Mouse (Mus musculus) neural tube, embryonic 15.5 days (tissue): ENCODE data around the gene St3gal5. TPM values are rescaled to one million over a fixed set of nuclear protein-coding genes. Genes with fewer than 3 reads are reported as not detected.

Experiments used
- ATAC-seq: fragments of 200-750 bp; cut with Nextera tagmentation; 2 replicates; pipeline ENCODE4 v1.8.0; 2017; ENCODE audit warnings: mild to moderate bottlenecking, moderate TSS enrichment, moderate library complexity; ENCODE audit not compliant: low FRiP score
- H3K27ac ChIP-seq: fragments of 300-500 bp; sonication (generic); replicated peaks from 2 replicates; pipeline ENCODE4 v1.5.1; 2015; ENCODE audit warnings: mild to moderate bottlenecking, inconsistent platforms
- H3K27me3 ChIP-seq: fragments of 300-500 bp; sonication (generic); replicated peaks from 2 replicates; pipeline ENCODE4 v1.6.1; 2015; ENCODE audit warnings: inconsistent platforms
- H3K36me3 ChIP-seq: fragments of 300-500 bp; sonication (generic); 2 replicates; pipeline ENCODE4 v1.6.1; 2015; ENCODE audit warnings: inconsistent platforms
- H3K4me1 ChIP-seq: fragments of 300-500 bp; sonication (generic); 2 replicates; pipeline ENCODE4 v1.6.1; 2015; ENCODE audit warnings: inconsistent platforms
- H3K4me2 ChIP-seq: fragments of 300-500 bp; sonication (generic); 2 replicates; pipeline ENCODE4 v1.6.1; 2015; ENCODE audit warnings: inconsistent platforms, mild to moderate bottlenecking, moderate library complexity
- H3K4me3 ChIP-seq: fragments of 300-500 bp; sonication (generic); replicated peaks from 2 replicates; pipeline ENCODE4 v1.5.1; 2015; ENCODE audit warnings: mild to moderate bottlenecking, inconsistent platforms
- H3K9ac ChIP-seq: fragments of 300-500 bp; sonication (generic); replicated peaks from 2 replicates; pipeline ENCODE4 v1.6.1; 2015; ENCODE audit warnings: mild to moderate bottlenecking, inconsistent platforms
- H3K9me3 ChIP-seq: fragments of 300-500 bp; sonication (generic); replicated peaks from 2 replicates; pipeline ENCODE4 v1.6.1; 2016; ENCODE audit warnings: inconsistent platforms
- WGBS: fragments of 180-500 bp; shearing (Covaris S2); methylation state at CpG from one replicate; pipeline ENCODE4 v1.1.7; 2015; ENCODE audit warnings: mixed read lengths; 5-methylcytosine and 5-hydroxymethylcytosine counted together
- polyA plus RNA-seq: library from polyadenylated mRNA; unstranded; fragments of >200 nt; fragmentation: Nextera tagmentation; extraction: Ambion mirVana; gene quantifications from 2 replicates; pipeline ENCODE4 v1.2.1, GENCODE M21; 2015

The St3gal5 gene
- polyA plus RNA-seq, 1 experiment from 2014 or later = 76.0 TPM

- Histone ChIP-seq H3K9ac (no peak overlapping the region), H3K4me2 (no peak overlapping the region), H3K4me3 (no peak overlapping the region), H3K4me1 (no peaks in the 10 kb centered on the region), H3K27ac (no peak overlapping the region), H3K27me3 (no peaks in the 10 kb centered on the region), H3K9me3 (no peaks in the 10 kb centered on the region), H3K36me3 (no peaks in the 10 kb centered on the region)
- 75% methylated on average over 5 of the region's 5 CpGs for WGBS
- ATAC-seq = no peak
Measured at GRCm38 (mm10) chr6:72071281-72071870, 26.0 kb upstream of the St3gal5 start.

DNA sequence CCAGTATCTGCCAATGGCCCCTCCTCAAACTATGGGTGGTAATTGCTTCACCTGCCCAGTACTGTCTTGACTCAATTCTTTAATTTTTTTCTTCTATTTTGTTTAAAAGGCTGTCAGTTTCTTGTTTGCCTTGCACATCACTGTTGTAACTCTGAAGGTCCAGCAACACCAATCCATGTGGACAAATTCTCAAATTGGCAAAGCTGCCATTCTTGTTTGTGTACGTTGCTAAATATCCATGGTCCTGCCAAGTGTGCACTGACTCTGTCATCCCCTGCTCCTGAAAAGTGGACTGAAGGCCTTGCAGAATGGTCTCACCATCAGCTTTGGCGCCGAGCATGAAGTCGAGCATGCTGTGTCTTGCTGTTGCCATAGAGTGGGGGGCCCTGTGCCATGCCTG is 23.6 kb upstream of the St3gal5 start:
- WGBS = 90% methylated on average over 4 of the region's 4 CpGs

GRCm38 (mm10) chr6:72076512-72076911 is 20.9 kb upstream of the St3gal5 start:
- Histone ChIP-seq H3K4me1 (no peaks in the 10 kb centered on the region), H3K4me2 (no peak overlapping the region), H3K4me3 (no peak overlapping the region), H3K36me3 (no peaks in the 10 kb centered on the region), H3K9me3 (no peaks in the 10 kb centered on the region), H3K27ac (no peak overlapping the region), H3K27me3 (no peaks in the 10 kb centered on the region; the same call in 1 of the 2 replicates), H3K9ac (no peak overlapping the region)
- 86% methylated on average over 9 of the region's 9 CpGs for WGBS
- no peak for ATAC-seq

More for the DNA sequence above, 23.6 kb upstream of the St3gal5 start:
- no peaks in the 10 kb centered on the region for H3K9me3 ChIP-seq
- H3K27ac ChIP-seq = no peak overlapping the region
- H3K27me3 ChIP-seq = no peaks in the 10 kb centered on the region; the same call in 1 of the 2 replicates
- ATAC-seq = no peak
- no peaks in the 10 kb centered on the region for H3K4me1 ChIP-seq
- no peak overlapping the region for H3K4me2 ChIP-seq
- no peak overlapping the region for H3K4me3 ChIP-seq
- no peaks in the 10 kb centered on the region for H3K36me3 ChIP-seq
- no peak overlapping the region for H3K9ac ChIP-seq

DNA sequence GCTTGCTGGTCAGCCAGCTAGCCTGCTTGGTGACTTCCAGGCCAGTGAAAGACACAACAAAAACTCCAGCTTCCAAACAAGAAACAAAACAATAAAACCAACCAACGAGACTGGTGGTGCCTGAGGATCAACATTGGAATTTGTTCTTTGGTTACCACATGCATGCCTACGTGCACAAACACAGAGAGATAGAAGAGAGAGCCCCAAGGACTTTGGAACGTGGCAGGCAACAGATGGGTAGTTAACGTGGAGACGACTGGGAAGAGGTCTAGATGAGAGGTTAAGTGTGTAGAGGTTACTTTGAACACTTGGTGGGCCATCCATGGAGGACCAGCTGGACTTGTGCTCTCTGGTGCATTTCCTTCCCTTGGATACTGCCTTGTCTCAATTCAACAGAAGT is 19.2 kb upstream of the St3gal5 start:
- Histone ChIP-seq H3K4me1 (no peaks in the 10 kb centered on the region), H3K27ac (no peak overlapping the region), H3K4me3 (no peak overlapping the region), H3K27me3 (no peaks in the 10 kb centered on the region; the same call in 1 of the 2 replicates), H3K9me3 (no peaks in the 10 kb centered on the region), H3K36me3 (no peaks in the 10 kb centered on the region), H3K9ac (no peak overlapping the region), H3K4me2 (no peak overlapping the region)
- ATAC-seq = no peak
- 93% methylated on average over 5 of the region's 5 CpGs for whole genome bisulfite sequencing

DNA sequence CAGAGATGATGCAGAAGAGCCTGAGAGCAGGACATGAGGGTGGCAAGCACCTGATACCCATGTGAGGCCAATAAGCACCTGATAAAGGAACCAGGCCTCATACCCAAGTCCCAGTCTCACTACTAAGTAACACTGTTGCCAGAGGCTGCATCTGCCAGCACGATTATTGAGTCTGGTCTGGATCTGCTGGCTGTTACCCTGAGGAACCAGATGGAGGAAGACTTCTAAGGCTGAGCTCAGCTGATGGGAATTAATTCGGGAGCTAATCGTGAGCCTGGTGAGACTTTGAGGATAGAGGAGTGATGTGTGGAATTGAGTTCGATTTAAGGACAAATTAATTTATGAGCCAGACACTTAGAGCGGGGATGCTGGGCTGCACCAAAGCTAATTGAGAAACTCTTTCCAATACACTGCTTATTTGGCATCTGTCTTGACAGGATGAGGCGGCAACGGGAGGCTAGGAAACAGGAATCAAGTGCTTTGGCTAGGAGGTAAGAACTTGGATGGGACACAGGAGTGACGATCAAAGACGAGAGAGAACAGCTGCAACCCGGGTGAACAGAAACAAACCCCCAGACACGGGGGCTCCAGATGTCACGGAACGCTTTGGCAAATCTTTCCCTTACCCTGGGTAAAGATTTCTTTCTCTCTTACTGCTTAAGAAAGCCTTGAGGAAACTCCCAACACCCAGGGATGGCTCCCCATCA is 15.9 kb upstream of the St3gal5 start:
- no peak overlapping the region for H3K9ac ChIP-seq
- no peaks in the 10 kb centered on the region for H3K4me1 ChIP-seq
- no peaks in the 10 kb centered on the region for H3K9me3 ChIP-seq
- no peak overlapping the region for H3K4me2 ChIP-seq
- H3K36me3 ChIP-seq = no peaks in the 10 kb centered on the region
- no peak overlapping the region for H3K4me3 ChIP-seq
- no peak for ATAC-seq
- no peak overlapping the region for H3K27ac ChIP-seq
- no peaks in the 10 kb centered on the region; the same call in 1 of the 2 replicates for H3K27me3 ChIP-seq
- WGBS = 80% methylated on average over 13 of the region's 13 CpGs

GRCm38 (mm10) chr6:72087402-72087801 is 10.0 kb upstream of the St3gal5 start:
- H3K27ac ChIP-seq = no peak overlapping the region
- no peaks in the 10 kb centered on the region for H3K4me1 ChIP-seq
- H3K4me3 ChIP-seq = no peak overlapping the region
- H3K9ac ChIP-seq = no peak overlapping the region
- no peaks in the 10 kb centered on the region for H3K36me3 ChIP-seq
- no peak for ATAC-seq
- 91% methylated on average over 5 of the region's 5 CpGs for whole genome bisulfite sequencing
- H3K27me3 ChIP-seq = no peaks in the 10 kb centered on the region
- no peaks in the 10 kb centered on the region for H3K9me3 ChIP-seq
- H3K4me2 ChIP-seq = no peak overlapping the region

DNA sequence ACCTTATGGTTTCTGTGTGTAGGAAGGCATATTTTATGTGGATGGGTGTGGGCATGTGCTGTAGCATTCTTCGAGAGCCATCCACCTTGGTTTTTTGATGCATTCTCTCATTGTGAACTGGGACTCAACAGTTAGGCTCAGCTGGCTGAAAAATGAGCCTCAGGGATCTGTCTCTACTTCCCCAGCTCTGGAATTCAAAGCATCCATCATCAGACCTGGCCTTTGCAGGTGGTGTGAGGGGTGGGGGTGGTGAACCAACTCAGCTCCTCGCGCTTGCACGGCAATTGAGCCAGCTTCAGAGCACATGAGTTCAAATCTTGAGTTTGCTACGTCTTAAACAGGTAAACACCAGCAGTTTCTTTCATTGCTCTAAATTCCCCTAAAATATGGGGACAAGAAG is 7.5 kb upstream of the St3gal5 start:
- Histone ChIP-seq H3K36me3 (no peaks in the 10 kb centered on the region), H3K27ac (no peak overlapping the region), H3K4me2 (no peak overlapping the region), H3K4me1 (no peaks in the 10 kb centered on the region), H3K9me3 (no peaks in the 10 kb centered on the region), H3K27me3 (no peaks in the 10 kb centered on the region), H3K9ac (no peak overlapping the region), H3K4me3 (no peak overlapping the region)
- 95% methylated on average over 5 of the region's 5 CpGs for WGBS
- no peak for ATAC-seq

- Histone ChIP-seq H3K9me3 (no peaks in the 10 kb centered on the region), H3K4me1 (no peaks in the 10 kb centered on the region), H3K27me3 (no peaks in the 10 kb centered on the region), H3K9ac (no peak overlapping the region), H3K27ac (no peak overlapping the region), H3K36me3 (no peaks in the 10 kb centered on the region), H3K4me2 (no peak overlapping the region), H3K4me3 (no peak overlapping the region)
- WGBS = 47% methylated on average over 6 of the region's 6 CpGs
- no peak for ATAC-seq
Measured at GRCm38 (mm10) chr6:72091007-72091406, 6.4 kb upstream of the St3gal5 start.

- 87% methylated on average over 1 of the region's 1 CpGs for WGBS
- H3K27me3 ChIP-seq = no peaks in the 10 kb centered on the region
- peaks cover 7% of the 10 kb centered on the region; the same call in 1 of the 2 replicates for H3K4me1 ChIP-seq
- H3K27ac ChIP-seq = no peak overlapping the region
- no peaks in the 10 kb centered on the region for H3K9me3 ChIP-seq
- no peak overlapping the region for H3K4me3 ChIP-seq
- ATAC-seq = no peak
- no peaks in the 10 kb centered on the region for H3K36me3 ChIP-seq
- H3K4me2 ChIP-seq = no peak overlapping the region
- H3K9ac ChIP-seq = no peak overlapping the region
Measured at GRCm38 (mm10) chr6:72093121-72093520, 4.3 kb upstream of the St3gal5 start.

DNA sequence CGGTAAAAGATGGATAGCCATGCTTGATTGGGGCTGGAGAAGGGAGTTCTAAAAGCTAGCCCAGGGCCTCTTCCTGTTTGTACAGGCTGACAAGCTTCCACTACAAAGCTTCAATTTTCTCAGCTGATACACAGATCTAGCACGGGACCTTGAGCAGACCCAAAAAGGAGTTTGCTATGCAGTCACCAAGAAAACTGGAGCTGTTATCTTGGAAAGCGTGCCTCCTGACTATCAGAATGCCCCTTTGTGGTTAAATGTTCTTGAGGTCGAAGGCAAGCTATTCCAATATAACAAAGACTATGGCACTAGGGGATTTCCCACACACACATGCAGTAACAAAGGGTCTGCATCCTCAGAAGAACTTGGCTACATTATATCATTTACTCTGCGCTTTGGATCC is 1.2 kb upstream of the St3gal5 start:
- H3K4me2 ChIP-seq = no peak overlapping the region
- H3K4me1 ChIP-seq = peaks cover 28% of the 10 kb centered on the region
- no peak overlapping the region for H3K27ac ChIP-seq
- WGBS = 70% methylated on average over 5 of the region's 5 CpGs
- no peaks in the 10 kb centered on the region for H3K9me3 ChIP-seq
- H3K9ac ChIP-seq = no peak overlapping the region
- no peaks in the 10 kb centered on the region for H3K36me3 ChIP-seq
- no peaks in the 10 kb centered on the region for H3K27me3 ChIP-seq
- no peak for ATAC-seq
- H3K4me3 ChIP-seq = no peak overlapping the region

GRCm38 (mm10) chr6:72096669-72097068 is 723 bp upstream of the St3gal5 start:
- H3K9me3 ChIP-seq = no peaks in the 10 kb centered on the region
- ATAC-seq = peak; percentile 0; the same call in 1 of the 2 replicates
- WGBS = 59% methylated on average over 8 of the region's 8 CpGs
- H3K27ac ChIP-seq = peak overlapping the region; percentile 89; the same call in 1 of the 2 replicates
- H3K4me1 ChIP-seq = peaks cover 32% of the 10 kb centered on the region
- peak overlapping the region; percentile 90 for H3K4me3 ChIP-seq
- H3K36me3 ChIP-seq = no peaks in the 10 kb centered on the region
- no peaks in the 10 kb centered on the region for H3K27me3 ChIP-seq
- peak overlapping the region; percentile 76 for H3K4me2 ChIP-seq
- peak overlapping the region; percentile 93; the same call in 1 of the 2 replicates for H3K9ac ChIP-seq

- H3K4me3 ChIP-seq = peak overlapping the region; percentile 90
- WGBS = 3% methylated on average over 15 of the region's 15 CpGs
- ATAC-seq = peak; percentile 56
Measured at GRCm38 (mm10) chr6:72098021-72098655, 746 bp downstream of the St3gal5 start.

More at GRCm38 (mm10) chr6:72098021-72098655, 746 bp downstream of the St3gal5 start:
- Histone ChIP-seq H3K9me3 (no peaks in the 10 kb centered on the region), H3K4me1 (peaks cover 34% of the 10 kb centered on the region), H3K4me2 (peak overlapping the region; percentile 76), H3K9ac (peak overlapping the region; percentile 93), H3K36me3 (no peaks in the 10 kb centered on the region), H3K27ac (peak overlapping the region; percentile 89), H3K27me3 (no peaks in the 10 kb centered on the region)
